Mouse (Mus musculus) bone marrow, adult 2 months (tissue): ENCODE results near the gene Ly6g6d.

Experiments used
- CTCF ChIP-seq: fragments of 200-500 bp; IDR thresholded peaks from 2 replicates; pipeline ENCODE4 v1.5.1; 2011; ENCODE audit warnings: low read length, control low read depth; ENCODE audit not compliant: control insufficient read depth, insufficient read depth
- POLR2A ChIP-seq: fragments of 200-500 bp; IDR thresholded peaks from 2 replicates; pipeline ENCODE4 v1.6.1; 2011; ENCODE audit warnings: low read depth, mild to moderate bottlenecking, control low read depth, low read length, borderline replicate concordance; ENCODE audit not compliant: control insufficient read depth

DNA sequence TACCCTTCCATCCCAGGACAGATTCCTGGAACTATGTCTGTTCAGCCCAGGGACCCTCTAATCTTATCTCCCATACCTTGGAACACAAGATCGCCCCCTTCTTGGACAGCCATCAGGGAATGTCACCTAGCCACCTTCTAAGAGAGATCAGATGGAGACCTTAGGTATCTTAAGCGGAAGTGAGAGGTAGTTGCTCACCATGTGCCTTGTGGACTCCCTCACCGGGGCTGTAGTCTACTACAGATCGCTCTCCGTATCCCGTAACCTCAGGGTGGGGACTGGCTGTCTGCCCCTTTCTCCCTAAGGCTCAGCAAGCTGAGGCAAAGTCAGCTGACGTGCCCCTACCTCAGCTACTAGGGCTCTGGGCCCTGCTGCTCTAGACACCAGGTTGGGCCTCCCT lies 26.2 kb upstream of the Ly6g6d start:
- TF ChIP-seq CTCF (no peak), POLR2A (no peak)
